Mouse (Mus musculus) G1E (cell line): ENCODE measurements around the gene Xrcc5.

Source experiments
- CTCF ChIP-seq: IDR thresholded peaks from 2 replicates; pipeline ENCODE4 v1.5.1; 2012; ENCODE audit warnings: low read depth, low read length, inconsistent platforms, mixed read lengths
- GATA1 ChIP-seq: IDR thresholded peaks from 2 replicates; pipeline ENCODE4 v1.6.1; 2012; ENCODE audit warnings: borderline replicate concordance, low read length, inconsistent platforms, mixed read lengths
- GATA2 ChIP-seq: IDR thresholded peaks from 2 replicates; pipeline ENCODE4 v1.6.1; 2012; ENCODE audit warnings: low read depth, low read length, inconsistent platforms, borderline replicate concordance
- POLR2AphosphoS5 ChIP-seq: IDR thresholded peaks from 2 replicates; pipeline ENCODE4 v1.6.1; 2012; ENCODE audit warnings: low read depth, low read length, inconsistent platforms; ENCODE audit not compliant: insufficient replicate concordance

DNA sequence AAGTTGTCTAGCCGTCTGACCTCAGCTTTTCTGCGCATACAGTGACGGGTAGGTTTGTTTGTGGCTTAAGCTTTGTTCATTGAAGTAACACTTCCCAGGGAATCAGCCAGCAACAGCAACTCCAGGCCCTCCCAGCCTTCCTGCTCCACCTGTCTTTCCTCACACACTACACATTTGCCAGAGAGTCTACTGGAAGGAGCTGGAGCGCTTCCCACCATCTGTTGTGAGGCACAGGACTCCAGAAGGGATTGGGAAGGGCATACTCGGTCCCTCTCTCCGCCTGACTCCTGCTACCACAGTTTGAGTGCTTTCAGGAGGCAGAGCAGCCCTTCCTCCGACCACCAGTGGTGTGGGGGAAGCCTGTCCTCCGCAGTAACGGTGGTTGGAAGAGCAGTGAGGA, 93.4 kb downstream of the Xrcc5 start:
- TF ChIP-seq CTCF (no peak), GATA1 (no peak), POLR2AphosphoS5 (no peak), GATA2 (no peak)
